Mouse (Mus musculus) testis, postnatal 14 days (tissue): ENCODE results near the gene Pi4kb.
A peak's percentile ranks its signal among the peaks of the same experiment; 100 is the strongest.
"Not testable (repeated sequence)": the region's sequence is repeated elsewhere in the genome, so short reads cannot be mapped to it uniquely, and the experiment has no call there.

Source experiments
- DNase-seq: peaks from one replicate; pipeline ENCODE4 v3.0.0; 2021; ENCODE audit warnings: low spot score

Pi4kb gene

DNA sequence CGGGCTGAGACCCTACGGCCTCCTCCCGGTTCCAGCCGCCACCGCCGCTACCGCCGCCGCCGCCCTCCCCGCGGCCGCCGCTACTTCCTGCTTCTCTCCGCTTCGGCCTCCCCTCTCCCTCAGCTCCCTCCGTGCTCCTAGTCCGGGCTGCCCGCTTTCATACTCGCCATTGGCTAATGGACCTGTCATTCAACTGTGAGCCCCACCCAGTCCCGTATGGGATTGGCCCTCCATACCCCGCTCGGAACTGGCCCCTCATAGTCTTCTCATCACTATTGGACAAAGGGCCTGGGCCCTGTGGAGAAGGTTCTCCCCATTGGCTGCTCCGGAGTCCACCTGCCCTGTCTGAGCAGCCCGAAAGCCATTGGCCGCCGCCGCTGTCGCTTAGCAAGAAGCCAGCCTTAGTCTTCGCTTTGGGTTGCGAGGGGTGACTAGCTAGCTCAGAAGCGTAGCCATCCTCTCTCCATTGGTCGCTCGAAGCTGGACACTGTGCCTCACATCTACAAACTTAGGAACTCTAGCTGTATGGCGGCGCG is 40.9 kb downstream of the Pi4kb start, which contains the start of gene Zfp687:
TSS of gene Zfp687 (minus strand) at position 112 of the 536 bp plus-strand sequence.
- peak; percentile 100 for DNase-seq

DNA sequence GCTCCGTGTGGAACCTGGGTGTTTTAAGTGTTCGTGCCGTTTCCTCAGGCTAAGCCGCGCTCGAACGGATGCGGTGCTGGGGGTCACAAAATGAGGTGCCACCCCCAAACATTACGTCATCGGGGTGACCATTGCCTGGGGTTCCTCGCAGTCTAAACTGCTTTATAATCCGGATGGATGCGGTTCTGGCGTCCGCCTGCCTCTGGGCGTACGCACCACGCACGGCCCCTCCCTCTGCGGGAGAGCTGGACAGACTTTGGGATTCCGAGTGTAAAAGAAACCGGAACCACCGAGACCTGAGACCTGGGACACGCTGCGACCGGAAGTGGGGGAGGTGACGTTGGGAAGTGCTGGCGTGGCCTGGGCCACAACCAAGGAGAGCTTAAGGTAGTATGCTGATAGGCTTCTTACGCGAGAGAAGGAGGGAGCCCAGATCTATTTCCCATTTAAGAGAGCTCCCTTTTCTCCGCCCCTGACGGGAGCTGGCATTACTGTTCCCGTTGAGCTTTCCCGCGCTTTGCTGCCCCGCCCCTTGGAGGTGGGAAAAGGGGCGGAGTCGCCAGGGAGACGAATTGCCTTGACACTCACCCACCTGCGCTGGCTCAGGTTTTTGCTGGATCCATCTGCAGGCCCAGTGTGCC is 41.5 kb downstream of the Pi4kb start:
- DNase-seq: peak; percentile 94

DNA sequence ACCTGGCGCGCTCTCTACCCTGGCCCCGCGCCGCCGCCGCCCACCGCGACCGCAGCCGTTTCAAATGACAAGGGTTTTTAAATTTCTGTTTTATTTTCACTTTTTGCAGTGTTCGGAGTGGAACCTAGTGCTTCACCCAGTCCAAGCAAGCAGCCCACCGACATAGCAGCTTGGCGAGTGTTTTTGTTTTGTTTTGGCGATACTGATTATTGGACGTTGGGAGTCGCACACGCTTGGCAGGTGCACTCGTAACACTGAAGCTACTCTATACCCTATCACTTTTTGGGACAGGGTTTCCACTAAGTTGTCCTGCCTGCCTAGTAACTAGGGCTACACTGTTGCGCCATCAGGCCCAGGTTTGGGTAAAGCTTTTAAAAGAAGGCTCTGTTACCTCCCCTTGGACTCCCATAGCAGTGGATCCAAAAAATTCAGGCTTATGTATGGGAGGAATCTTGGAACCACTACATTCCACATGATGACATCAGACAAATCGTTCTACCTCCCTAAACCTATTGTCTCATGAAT is 42.1 kb downstream of the Pi4kb start:
- peak; percentile 73 for DNase-seq

DNA sequence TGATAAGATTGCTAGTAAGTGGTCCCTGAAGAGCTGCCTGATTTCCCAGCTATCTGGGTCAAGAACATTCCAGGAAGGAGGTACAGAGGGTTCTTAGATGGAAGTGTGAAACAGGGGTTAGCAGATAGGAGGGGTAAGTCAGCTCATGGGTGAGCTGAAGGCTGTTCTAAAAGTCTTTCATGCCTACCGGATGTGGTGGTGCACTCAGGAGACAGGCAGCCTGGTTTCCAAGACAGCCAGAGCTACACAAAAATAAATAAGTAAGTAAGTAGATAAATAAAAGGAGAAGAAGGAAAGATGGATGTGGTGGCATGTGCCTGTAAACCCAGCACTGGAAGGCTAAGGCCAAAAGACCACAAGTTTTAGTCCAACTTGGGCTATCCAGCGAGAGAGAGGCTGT is 44.2 kb downstream of the Pi4kb start:
- no peak for DNase-seq

GRCm38 (mm10) chr3:95020956-95021355 is 46.4 kb downstream of the Pi4kb start:
- DNase-seq: not testable (repeated sequence)

GRCm38 (mm10) chr3:95024551-95024950 is 50.0 kb downstream of the Pi4kb start:
- no peak for DNase-seq

DNA sequence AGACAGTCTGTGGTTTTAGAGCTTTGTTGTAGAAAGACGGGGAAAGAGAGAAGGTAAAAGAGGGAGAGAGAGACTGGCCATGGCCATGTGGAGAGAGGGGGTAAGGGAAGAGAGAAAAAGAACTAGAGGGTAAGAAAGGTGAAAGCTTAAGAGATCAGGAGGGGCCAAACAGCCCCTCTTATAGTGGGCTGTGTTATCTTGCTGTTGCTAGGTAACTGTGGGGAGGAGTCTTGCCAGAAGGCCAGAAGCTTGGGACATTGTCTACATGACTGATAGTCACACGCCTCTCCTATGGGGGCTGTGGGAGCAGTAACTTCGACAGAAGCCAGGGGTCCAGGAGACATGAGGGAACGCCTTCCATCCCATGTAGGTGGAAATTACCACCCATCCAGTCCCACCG is 50.7 kb downstream of the Pi4kb start:
- no peak for DNase-seq

DNA sequence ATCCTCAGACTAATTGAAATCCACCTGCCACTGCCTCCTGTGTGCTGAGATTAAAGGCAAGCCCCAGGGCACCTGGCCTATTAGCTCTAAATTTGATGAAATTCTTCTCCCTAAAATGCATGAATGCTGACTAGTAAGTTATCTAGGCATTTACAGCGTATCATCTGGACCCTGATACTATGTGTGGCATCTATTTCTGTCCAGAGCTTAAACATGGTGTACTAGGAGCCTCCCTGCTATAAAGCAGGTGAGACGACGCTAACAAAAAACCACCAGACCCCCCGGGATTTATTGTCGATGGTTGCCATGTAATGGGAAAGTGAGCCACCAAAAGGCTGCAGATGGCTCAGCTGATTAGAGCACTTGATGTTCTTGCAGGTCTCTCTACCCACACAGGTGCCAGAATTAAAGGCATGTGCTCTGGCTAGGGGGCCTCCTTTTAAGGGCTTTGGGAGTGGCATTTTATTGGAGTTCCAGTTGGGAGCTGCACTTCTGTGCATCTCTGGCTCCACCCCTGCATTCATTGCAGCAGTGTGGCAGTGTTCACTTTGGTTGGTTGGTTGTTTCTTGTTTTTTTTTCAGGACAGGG is 52.6 kb downstream of the Pi4kb start:
- no peak for DNase-seq

GRCm38 (mm10) chr3:95027701-95028100 is 53.2 kb downstream of the Pi4kb start:
- DNase-seq: no peak

DNA sequence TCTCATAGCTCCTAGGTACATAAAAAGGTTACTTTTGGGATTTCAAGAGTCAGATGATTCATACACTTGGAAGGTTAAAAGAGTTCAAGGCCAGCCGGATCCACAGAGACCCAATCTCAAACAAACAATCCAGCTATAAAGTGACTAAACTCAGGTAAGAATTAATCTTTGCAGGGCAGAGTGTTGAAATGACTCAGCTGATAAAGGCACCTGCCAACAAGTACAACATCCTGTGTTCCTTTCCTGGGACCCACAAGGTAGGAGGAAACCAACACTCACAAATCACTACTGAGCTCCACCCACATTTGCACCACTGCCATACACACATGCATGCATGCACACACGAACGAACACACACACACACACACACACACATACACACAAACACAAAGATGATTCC is 54.1 kb downstream of the Pi4kb start:
- DNase-seq: no peak

- DNase-seq: not testable (repeated sequence)
These were observed 54.8 kb downstream of the Pi4kb start for GRCm38 (mm10) chr3:95029291-95029827.

- DNase-seq: no peak
These were observed 55.4 kb downstream of the Pi4kb start for GRCm38 (mm10) chr3:95029953-95030352.

GRCm38 (mm10) chr3:95041625-95042024 is 67.1 kb downstream of the Pi4kb start:
- DNase-seq: no peak

- DNase-seq: peak; percentile 96
These were observed 67.8 kb downstream of the Pi4kb start, which contains the start of gene Psmd4 for GRCm38 (mm10) chr3:95042166-95042837. TSS of gene Psmd4 (minus strand) at chr3:95042614.

- no peak for DNase-seq
These were observed 68.3 kb downstream of the Pi4kb start for GRCm38 (mm10) chr3:95042838-95043229.

GRCm38 (mm10) chr3:95043251-95043650 is 68.7 kb downstream of the Pi4kb start:
- DNase-seq: no peak

- DNase-seq: peak; percentile 84
These were observed 72.0 kb downstream of the Pi4kb start for GRCm38 (mm10) chr3:95046462-95047057.

- no peak for DNase-seq
These were observed 73.4 kb downstream of the Pi4kb start for GRCm38 (mm10) chr3:95047914-95048313.

DNA sequence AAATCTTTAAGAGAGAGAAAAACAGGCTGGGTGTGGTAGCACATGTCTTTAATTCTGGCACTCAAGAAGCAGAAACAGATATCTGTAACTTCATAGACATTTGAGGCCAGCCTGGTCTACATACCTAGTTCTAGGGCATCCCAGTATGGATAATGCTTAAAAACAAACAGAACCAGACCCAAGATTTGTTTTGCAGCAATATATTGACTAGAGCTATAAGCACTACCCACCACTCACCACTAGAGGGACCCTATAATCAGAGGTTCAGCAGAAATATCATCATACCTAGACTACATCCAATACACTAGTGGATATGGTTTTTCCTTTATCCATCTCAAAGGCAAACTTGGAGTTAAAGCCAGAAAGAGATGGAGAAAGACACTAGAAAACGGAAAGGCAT is 78.4 kb downstream of the Pi4kb start:
- DNase-seq: no peak

DNA sequence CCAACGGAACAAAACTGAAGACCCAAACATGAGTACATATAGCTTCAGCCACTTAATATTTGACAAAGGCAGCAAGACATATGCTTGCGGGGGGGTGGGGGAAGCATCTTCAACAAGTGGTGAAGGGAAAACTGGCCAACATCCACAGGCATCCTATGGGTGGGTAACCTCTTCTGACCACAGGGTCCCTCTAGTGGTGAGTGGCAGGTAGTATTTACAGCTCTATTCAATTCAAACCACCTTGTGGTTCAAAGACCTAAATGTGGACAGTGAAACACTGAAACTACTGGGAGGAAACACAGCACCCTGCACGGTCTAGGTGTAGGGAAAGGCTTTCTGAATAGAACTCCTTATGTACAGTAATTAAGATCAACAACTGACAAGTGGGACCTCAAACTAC is 79.2 kb downstream of the Pi4kb start:
- peak; percentile 46 for DNase-seq

GRCm38 (mm10) chr3:95054481-95055260 is 80.1 kb downstream of the Pi4kb start:
- DNase-seq: peak; percentile 80
